Mouse (Mus musculus) kidney, embryonic 15.5 days (tissue): Measurements from ENCODE around the gene Mael. TPM values are rescaled to one million over a fixed set of nuclear protein-coding genes. Genes with fewer than 3 reads are reported as not detected.

Experiments used
- ATAC-seq: fragments of 200-750 bp; cut with Nextera tagmentation; replicated peaks from 2 replicates; pipeline ENCODE4 v1.8.0; 2017; ENCODE audit warnings: moderate TSS enrichment; ENCODE audit not compliant: low FRiP score
- H3K27ac ChIP-seq: fragments of 300-500 bp; sonication (generic); 2 replicates; pipeline ENCODE4 v1.5.1; 2015; ENCODE audit warnings: mild to moderate bottlenecking, inconsistent platforms
- H3K27me3 ChIP-seq: fragments of 300-500 bp; sonication (generic); 2 replicates; pipeline ENCODE4 v1.6.1; 2015; ENCODE audit warnings: inconsistent platforms
- H3K36me3 ChIP-seq: fragments of 300-500 bp; sonication (generic); 2 replicates; pipeline ENCODE4 v1.6.1; 2015; ENCODE audit warnings: inconsistent platforms
- H3K4me1 ChIP-seq: fragments of 300-500 bp; sonication (generic); 2 replicates; pipeline ENCODE4 v1.6.1; 2015; ENCODE audit warnings: inconsistent platforms
- H3K4me2 ChIP-seq: fragments of 300-500 bp; sonication (generic); 2 replicates; pipeline ENCODE4 v1.6.1; 2015; ENCODE audit warnings: moderate library complexity, mild to moderate bottlenecking, inconsistent platforms
- H3K4me3 ChIP-seq: fragments of 300-500 bp; sonication (generic); replicated peaks from 2 replicates; pipeline ENCODE4 v1.5.1; 2015; ENCODE audit warnings: mild to moderate bottlenecking, inconsistent platforms
- H3K9ac ChIP-seq: fragments of 300-500 bp; sonication (generic); 2 replicates; pipeline ENCODE4 v1.6.1; 2015; ENCODE audit warnings: mild to moderate bottlenecking, inconsistent platforms
- H3K9me3 ChIP-seq: fragments of 300-500 bp; sonication (generic); replicated peaks from 2 replicates; pipeline ENCODE4 v1.6.1; 2016; ENCODE audit warnings: inconsistent platforms
- WGBS: fragments of 180-500 bp; shearing (Covaris S2); methylation state at CpG from one replicate; pipeline ENCODE4 v1.1.7; 2015; ENCODE audit warnings: mixed read lengths; 5-methylcytosine and 5-hydroxymethylcytosine counted together
- polyA plus RNA-seq: library from polyadenylated mRNA; unstranded; fragments of >200 nt; fragmentation: Nextera tagmentation; extraction: Ambion mirVana; gene quantifications from 2 replicates; pipeline ENCODE4 v1.2.1, GENCODE M21; 2015

Mael gene
- polyA plus RNA-seq, 1 experiment from 2014 or later: 0.19 TPM

- peaks cover 5% of the 10 kb centered on the region for H3K4me1 ChIP-seq
- no peaks in the 10 kb centered on the region for H3K9me3 ChIP-seq
- no peaks in the 10 kb centered on the region for H3K36me3 ChIP-seq
- no peak for ATAC-seq
- no peak overlapping the region for H3K27ac ChIP-seq
- peaks cover 19% of the 10 kb centered on the region for H3K27me3 ChIP-seq
- no peak overlapping the region for H3K4me2 ChIP-seq
- 90% methylated on average over 14 of the region's 14 CpGs for WGBS
- no peak overlapping the region for H3K9ac ChIP-seq
- no peak overlapping the region for H3K4me3 ChIP-seq
These were observed 74.0 kb downstream of the Mael start for GRCm38 (mm10) chr1:166164580-166164979.

- peak overlapping the region; percentile 47 for H3K4me2 ChIP-seq
- H3K27ac ChIP-seq: no peak overlapping the region
- ATAC-seq: peak; percentile 27; the same call in 1 of the 2 replicates
- H3K36me3 ChIP-seq: no peaks in the 10 kb centered on the region
- no peak overlapping the region for H3K4me3 ChIP-seq
- peaks cover 5% of the 10 kb centered on the region for H3K4me1 ChIP-seq
- WGBS: 17% methylated on average over 24 of the region's 24 CpGs
- peaks cover 44% of the 10 kb centered on the region for H3K27me3 ChIP-seq
- no peaks in the 10 kb centered on the region for H3K9me3 ChIP-seq
- H3K9ac ChIP-seq: no peak overlapping the region
These were observed 77.7 kb downstream of the Mael start for GRCm38 (mm10) chr1:166160569-166161445.

GRCm38 (mm10) chr1:166160111-166160510 is 78.4 kb downstream of the Mael start:
- Histone ChIP-seq H3K9me3 (no peaks in the 10 kb centered on the region), H3K4me1 (peaks cover 5% of the 10 kb centered on the region), H3K27me3 (peaks cover 51% of the 10 kb centered on the region), H3K9ac (no peak overlapping the region), H3K27ac (no peak overlapping the region), H3K4me3 (no peak overlapping the region), H3K4me2 (peak overlapping the region; percentile 47; the same call in 1 of the 2 replicates), H3K36me3 (no peaks in the 10 kb centered on the region)
- ATAC-seq: no peak
- 58% methylated on average over 5 of the region's 5 CpGs for WGBS

GRCm38 (mm10) chr1:166158664-166159063 is 79.9 kb downstream of the Mael start:
- no peak overlapping the region for H3K4me3 ChIP-seq
- no peak overlapping the region for H3K4me2 ChIP-seq
- no peaks in the 10 kb centered on the region for H3K36me3 ChIP-seq
- peaks cover 12% of the 10 kb centered on the region for H3K4me1 ChIP-seq
- 66% methylated on average over 9 of the region's 9 CpGs for WGBS
- no peak overlapping the region for H3K9ac ChIP-seq
- peaks cover 56% of the 10 kb centered on the region for H3K27me3 ChIP-seq
- no peak for ATAC-seq
- H3K27ac ChIP-seq: no peak overlapping the region
- no peaks in the 10 kb centered on the region for H3K9me3 ChIP-seq

- Histone ChIP-seq H3K27me3 (peaks cover 56% of the 10 kb centered on the region), H3K9me3 (no peaks in the 10 kb centered on the region), H3K36me3 (no peaks in the 10 kb centered on the region), H3K4me1 (peaks cover 12% of the 10 kb centered on the region), H3K4me2 (no peak overlapping the region), H3K4me3 (no peak overlapping the region), H3K9ac (no peak overlapping the region), H3K27ac (no peak overlapping the region)
- 82% methylated on average over 12 of the region's 12 CpGs for WGBS
- no peak for ATAC-seq
These were observed 80.8 kb downstream of the Mael start for GRCm38 (mm10) chr1:166157712-166158111.

GRCm38 (mm10) chr1:166155113-166155494 is 83.4 kb downstream of the Mael start:
- ATAC-seq: no peak
- Histone ChIP-seq H3K9ac (no peak overlapping the region), H3K36me3 (no peaks in the 10 kb centered on the region), H3K9me3 (no peaks in the 10 kb centered on the region), H3K4me2 (no peak overlapping the region), H3K4me1 (peaks cover 8% of the 10 kb centered on the region), H3K27ac (no peak overlapping the region), H3K4me3 (no peak overlapping the region), H3K27me3 (peaks cover 47% of the 10 kb centered on the region)
- 43% methylated on average over 10 of the region's 10 CpGs for WGBS

GRCm38 (mm10) chr1:166154162-166155112 is 84.1 kb downstream of the Mael start:
- Histone ChIP-seq H3K9ac (no peak overlapping the region), H3K4me1 (peaks cover 8% of the 10 kb centered on the region)

GRCm38 (mm10) chr1:166153351-166154120 is 85.0 kb downstream of the Mael start:
- peak; percentile 19; the same call in 1 of the 2 replicates for ATAC-seq
- WGBS: 12% methylated on average over 18 of the region's 18 CpGs
- Histone ChIP-seq H3K4me1 (peaks cover 8% of the 10 kb centered on the region), H3K4me3 (no peak overlapping the region), H3K36me3 (no peaks in the 10 kb centered on the region), H3K27ac (no peak overlapping the region), H3K9me3 (no peaks in the 10 kb centered on the region), H3K27me3 (peaks cover 32% of the 10 kb centered on the region), H3K9ac (no peak overlapping the region), H3K4me2 (peak overlapping the region; percentile 55; the same call in 1 of the 2 replicates)

More at GRCm38 (mm10) chr1:166154162-166155112, 84.1 kb downstream of the Mael start:
- peak; percentile 63 for ATAC-seq
- H3K4me2 ChIP-seq: peak overlapping the region; percentile 55
- peaks cover 40% of the 10 kb centered on the region for H3K27me3 ChIP-seq
- H3K4me3 ChIP-seq: peak overlapping the region; percentile 26
- no peaks in the 10 kb centered on the region for H3K36me3 ChIP-seq
- no peak overlapping the region for H3K27ac ChIP-seq
- H3K9me3 ChIP-seq: no peaks in the 10 kb centered on the region
- WGBS: 13% methylated on average over 29 of the region's 29 CpGs

GRCm38 (mm10) chr1:166152034-166152433 is 86.5 kb downstream of the Mael start:
- Histone ChIP-seq H3K4me3 (no peak overlapping the region), H3K4me2 (no peak overlapping the region), H3K9me3 (no peaks in the 10 kb centered on the region), H3K36me3 (no peaks in the 10 kb centered on the region), H3K9ac (no peak overlapping the region), H3K27me3 (peaks cover 22% of the 10 kb centered on the region), H3K27ac (no peak overlapping the region), H3K4me1 (peaks cover 8% of the 10 kb centered on the region)
- no peak for ATAC-seq
- WGBS: 89% methylated on average over 10 of the region's 10 CpGs

- WGBS: 55% methylated on average over 11 of the region's 11 CpGs
- Histone ChIP-seq H3K4me3 (no peak overlapping the region), H3K27ac (no peak overlapping the region), H3K36me3 (no peaks in the 10 kb centered on the region), H3K4me2 (no peak overlapping the region), H3K9ac (no peak overlapping the region), H3K9me3 (no peaks in the 10 kb centered on the region), H3K4me1 (peaks cover 8% of the 10 kb centered on the region), H3K27me3 (peaks cover 19% of the 10 kb centered on the region)
- no peak for ATAC-seq
These were observed 87.2 kb downstream of the Mael start for GRCm38 (mm10) chr1:166151341-166151740.
